Mouse (Mus musculus) left cerebral cortex, postnatal 10 days (tissue): ENCODE measurements around the gene Myod1. TPM values are rescaled to one million over a fixed set of nuclear protein-coding genes. Genes with fewer than 3 reads are reported as not detected.

Experiments used
- DNase-seq, 2 experiments: peaks; one replicate each; pipeline ENCODE4 v3.0.0; 2021 to 2022; ENCODE audit warnings: low spot score in 2 of 2, mixed read lengths in 1 of 2; ENCODE audit errors: extremely low spot score in 1 of 2
- intact Hi-C: fragments of 180-260 bp; cut with DNase I; formaldehyde crosslinking; loops from one replicate; pipeline ENCODE4 v1.15.1; 2025
- total RNA-seq, 2 experiments: library from RNA; stranded (reverse); gene quantifications; 2 replicates each; pipeline ENCODE4 v1.2.3; 2021

Gene Myod1
- total RNA-seq, 2 experiments from 2014 or later, result not detected

GRCm38 (mm10) chr7:46408606-46409005 lies 32.3 kb downstream of the Myod1 start:
- no peak for DNase-seq
- intact Hi-C loops, result no loop called here

- intact Hi-C loops, result no loop called here
- DNase-seq, result no peak
Measured at GRCm38 (mm10) chr7:46409204-46409789, 33.0 kb downstream of the Myod1 start.

- intact Hi-C loops, result no loop called here
- no peak for DNase-seq
Measured at GRCm38 (mm10) chr7:46410727-46411126, 34.5 kb downstream of the Myod1 start.

- DNase-seq, result no peak
Measured at GRCm38 (mm10) chr7:46412823-46413222, 36.5 kb downstream of the Myod1 start.

GRCm38 (mm10) chr7:46413959-46414725 lies 37.9 kb downstream of the Myod1 start:
- intact Hi-C loops, result no loop called here

More at GRCm38 (mm10) chr7:46412823-46413222, 36.5 kb downstream of the Myod1 start:
- intact Hi-C loops, result no loop called here

GRCm38 (mm10) chr7:46415818-46416425 lies 39.6 kb downstream of the Myod1 start:
- no peak for DNase-seq
- intact Hi-C loops, result no loop called here

More at GRCm38 (mm10) chr7:46413959-46414725, 37.9 kb downstream of the Myod1 start:
- DNase-seq, result no peak

GRCm38 (mm10) chr7:46417467-46417866 lies 41.2 kb downstream of the Myod1 start:
- DNase-seq, result no peak
- intact Hi-C loops, result no loop called here

- DNase-seq, result no peak
- intact Hi-C loops, result no loop called here
Measured at GRCm38 (mm10) chr7:46418102-46418622, 41.9 kb downstream of the Myod1 start.

GRCm38 (mm10) chr7:46421535-46421934 lies 45.3 kb downstream of the Myod1 start:
- intact Hi-C loops, result no loop called here
- DNase-seq, result no peak

GRCm38 (mm10) chr7:46422052-46422763 lies 45.9 kb downstream of the Myod1 start:
- intact Hi-C loops, result loop anchor here (2.0 kb wide), 1 partner anchor 25 kb away; the partner anchor contains the start of gene Kcnc1
- DNase-seq, result peak in 1 of 2 experiments; percentile 71

- peak in 1 of 2 experiments; percentile 82 for DNase-seq
- intact Hi-C loops, result loop anchor here (2.0 kb wide), 1 partner anchor 26 kb away; the partner anchor contains the start of gene Kcnc1
Measured at GRCm38 (mm10) chr7:46422764-46423412, 46.6 kb downstream of the Myod1 start.

GRCm38 (mm10) chr7:46423951-46424350 lies 47.7 kb downstream of the Myod1 start:
- intact Hi-C loops, result loop anchor here (2.0 kb wide), 1 partner anchor 27 kb away; the partner anchor contains the start of gene Kcnc1
- DNase-seq, result no peak

GRCm38 (mm10) chr7:46425012-46425411 lies 48.7 kb downstream of the Myod1 start:
- no peak for DNase-seq
- intact Hi-C loops, result no loop called here

Other genes starting within 250 kb of the Myod1 start
- gene Abcc8, start 196.4 kb upstream of the Myod1 start, total RNA-seq, result 10 to 100 TPM; 28.8 to 31.1 TPM
- gene Ush1c, start 138.0 kb upstream of the Myod1 start, total RNA-seq, result under 1 TPM in 1 of 2 experiments, not detected in 1; 0.16 TPM
- gene Otog, start 135.5 kb upstream of the Myod1 start, total RNA-seq, result under 1 TPM; 0.26 to 0.34 TPM
- 10 to 100 TPM; 52.9 to 53.4 TPM for gene Kcnc1, start 20.0 kb downstream of the Myod1 start, total RNA-seq